Mouse (Mus musculus): ENCODE measurements around the gene Tagln2.

Gene Tagln2

DNA sequence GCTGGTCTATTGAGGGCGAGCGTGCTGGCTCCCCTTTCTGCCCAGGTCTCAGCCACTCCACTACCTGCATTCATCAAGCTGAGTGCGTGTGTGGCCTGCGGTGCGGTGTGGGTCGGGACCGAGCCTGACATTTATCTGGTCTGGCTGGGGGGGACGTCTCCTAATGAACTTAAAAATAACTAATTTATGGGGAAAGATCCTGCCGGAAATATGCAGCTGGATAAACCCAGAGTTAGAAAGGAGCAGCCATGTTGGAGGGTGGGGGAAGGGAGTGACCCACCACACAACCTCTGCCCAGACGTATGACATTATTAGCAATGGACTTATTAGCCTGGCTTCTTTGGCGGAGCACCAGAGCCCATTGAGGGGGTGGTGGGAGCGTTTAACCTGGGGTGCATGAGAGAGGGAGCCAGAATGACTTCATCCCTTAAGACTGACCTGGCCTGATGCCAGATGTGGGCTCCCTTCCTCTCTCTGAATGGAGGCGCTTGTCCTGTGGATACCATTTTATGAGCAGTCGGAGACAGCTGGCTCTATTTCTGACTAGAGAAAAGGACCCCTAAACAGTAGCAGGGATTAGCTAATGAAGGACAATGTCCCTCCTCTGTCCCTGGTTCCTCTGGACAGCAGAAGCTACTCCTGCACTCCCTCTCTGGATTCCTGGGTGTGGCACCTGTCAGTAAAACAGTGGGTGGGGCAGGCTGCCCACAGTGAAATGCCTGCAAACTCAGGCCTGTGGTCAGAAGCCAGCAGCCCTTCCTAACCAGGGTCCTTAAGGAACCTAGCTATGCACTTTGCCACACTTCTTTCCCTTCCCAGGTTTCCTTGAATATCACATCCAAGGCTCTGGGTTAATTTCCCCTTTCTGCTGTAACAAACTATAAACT, 3.5 kb downstream of the Tagln2 start:
- DNase-seq, result no peak

DNA sequence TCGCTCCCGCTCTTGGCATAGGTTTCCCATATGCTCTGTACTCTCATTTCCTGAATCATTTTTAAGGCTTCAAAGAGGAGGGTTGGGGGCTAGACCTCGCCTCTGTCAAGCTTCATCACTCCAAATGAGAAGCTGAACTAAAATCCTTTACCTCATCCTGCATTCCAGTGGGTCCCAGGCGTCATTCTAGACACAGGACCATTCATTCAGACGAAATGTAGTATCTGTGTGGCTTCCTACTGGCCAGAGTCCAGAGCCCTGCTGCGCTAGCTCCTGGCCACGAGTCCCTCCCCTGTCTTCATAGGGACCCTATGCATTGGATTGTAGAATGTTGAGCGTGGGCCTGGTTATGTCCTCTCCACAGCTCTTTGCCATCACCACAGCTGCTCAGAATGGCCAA, 4.9 kb downstream of the Tagln2 start:
- DNase-seq, result no peak

DNA sequence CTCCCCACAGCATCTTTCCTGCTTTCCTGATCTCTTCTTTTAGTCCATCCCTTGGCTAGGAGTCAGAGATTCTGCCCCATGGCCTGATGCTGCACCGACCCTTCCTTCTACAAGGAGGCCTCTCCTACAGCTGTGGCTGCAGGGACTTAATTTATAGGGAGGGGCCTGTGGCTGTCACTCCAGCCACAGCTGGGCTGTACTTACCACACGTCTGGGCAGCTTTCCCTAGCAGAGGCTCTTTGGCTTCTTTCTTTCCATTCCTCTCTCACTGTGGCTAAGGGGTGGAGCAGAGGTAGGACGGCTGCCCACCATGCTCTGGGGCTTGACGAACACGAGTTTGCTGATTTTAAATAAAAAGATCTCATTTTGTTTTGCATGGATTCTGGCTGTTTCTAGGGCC, 7.2 kb downstream of the Tagln2 start:
- DNase-seq, result no peak

DNA sequence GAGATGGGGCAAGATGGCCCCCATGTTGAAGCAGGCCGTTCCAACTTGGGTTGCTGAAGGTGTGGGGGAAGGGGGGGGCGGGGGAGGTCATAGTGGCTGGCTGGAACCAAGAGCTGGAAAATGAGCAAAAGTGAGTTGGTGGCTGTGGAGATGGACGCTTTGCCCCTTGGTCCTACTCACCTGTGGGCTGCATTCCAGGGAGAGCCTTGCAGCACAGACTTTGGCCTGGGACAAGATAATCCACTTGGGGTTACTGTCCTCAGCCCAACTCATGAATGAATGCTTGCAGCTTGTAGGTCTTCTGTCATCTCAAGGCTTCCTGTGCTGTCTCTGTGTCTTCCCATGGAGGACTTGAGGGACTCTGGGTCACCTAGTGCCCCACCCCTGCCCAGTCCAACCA, 7.9 kb downstream of the Tagln2 start:
- DNase-seq, result no peak

DNA sequence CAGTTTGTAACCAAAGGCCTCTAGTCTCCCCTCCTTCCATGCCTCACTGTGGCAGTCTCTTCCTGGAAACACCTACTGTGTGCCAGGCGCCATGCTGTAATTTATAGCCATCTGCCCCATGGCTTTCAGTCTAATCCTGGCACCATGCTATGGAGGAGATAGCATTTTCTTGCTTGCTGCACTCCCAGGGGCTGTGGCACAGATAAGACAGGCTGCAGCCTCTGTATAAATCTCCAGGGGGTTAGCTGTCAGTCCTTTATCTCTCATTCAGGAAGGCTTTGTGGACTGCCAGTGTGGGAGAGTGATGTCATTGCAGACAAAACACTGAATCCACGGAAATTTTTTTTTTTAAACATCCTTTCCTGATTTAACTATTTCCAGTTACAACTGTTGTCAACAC, 8.3 kb downstream of the Tagln2 start:
- no peak for DNase-seq

DNA sequence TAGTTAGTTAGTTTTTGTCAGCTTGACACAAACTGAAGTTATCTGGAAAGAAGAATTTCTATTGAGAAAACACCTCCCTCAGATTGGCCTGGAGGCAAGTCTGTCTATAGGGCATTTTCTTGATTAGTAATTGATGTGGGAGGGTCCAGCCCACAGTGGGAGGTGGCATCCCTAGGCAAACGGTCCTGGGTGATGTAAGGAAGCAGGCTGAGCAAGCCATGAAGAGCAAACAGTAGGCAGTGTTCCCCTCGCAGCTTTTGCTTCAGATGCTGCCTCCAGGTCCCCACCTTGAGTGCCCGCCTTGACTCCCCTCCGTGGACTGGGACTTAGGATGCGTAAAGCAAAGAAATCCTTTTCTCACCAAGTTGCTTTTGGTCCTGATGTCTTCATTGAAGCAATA, 9.4 kb downstream of the Tagln2 start:
- no peak for DNase-seq

DNA sequence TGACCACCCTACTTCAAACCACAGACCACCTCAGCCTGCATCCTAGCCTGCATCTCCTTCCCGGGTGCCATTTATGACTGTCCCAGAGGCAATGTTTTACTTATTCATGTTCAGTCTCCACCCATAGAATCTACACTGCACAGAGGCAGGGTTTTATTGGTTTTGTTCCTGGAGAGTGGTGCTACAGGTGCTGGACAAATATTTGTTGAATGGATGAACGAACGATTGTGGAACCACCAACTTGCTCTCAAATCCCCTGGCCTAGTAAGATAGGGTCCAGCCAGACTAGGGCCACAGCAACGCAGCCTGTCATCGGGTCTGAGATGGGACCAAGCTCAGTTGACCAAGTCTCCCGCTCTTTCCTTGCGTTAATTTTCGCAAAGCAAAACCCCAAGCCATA, 10.1 kb downstream of the Tagln2 start:
- no peak for DNase-seq

DNA sequence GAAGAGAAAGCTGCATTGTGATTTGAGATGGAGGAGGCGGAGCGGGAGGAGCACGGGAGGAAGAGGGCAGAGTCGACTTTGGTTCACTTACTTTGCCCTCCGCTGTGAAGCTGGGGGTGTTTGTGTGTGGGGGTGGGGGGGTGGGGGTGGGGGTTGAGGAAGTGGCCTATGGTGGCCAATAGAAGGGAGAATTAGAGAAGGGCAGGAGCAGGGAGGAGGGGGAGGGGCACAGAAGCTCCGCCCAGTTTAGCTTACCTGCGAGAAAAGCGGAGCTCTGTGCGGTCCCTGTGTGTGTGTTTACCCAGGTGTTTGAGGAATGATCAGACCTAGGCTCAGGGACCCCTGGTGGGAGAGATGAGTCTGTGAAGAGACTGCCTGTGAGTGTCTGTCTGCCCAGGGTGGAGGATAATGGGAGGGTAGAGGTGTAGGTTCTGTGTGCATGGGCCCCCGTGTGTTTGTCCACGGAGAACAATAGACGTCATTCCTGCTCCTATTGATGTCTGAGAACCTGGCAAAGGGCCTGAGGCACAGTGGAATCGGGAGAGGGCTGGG, 10.7 kb downstream of the Tagln2 start:
- DNase-seq, result no peak

DNA sequence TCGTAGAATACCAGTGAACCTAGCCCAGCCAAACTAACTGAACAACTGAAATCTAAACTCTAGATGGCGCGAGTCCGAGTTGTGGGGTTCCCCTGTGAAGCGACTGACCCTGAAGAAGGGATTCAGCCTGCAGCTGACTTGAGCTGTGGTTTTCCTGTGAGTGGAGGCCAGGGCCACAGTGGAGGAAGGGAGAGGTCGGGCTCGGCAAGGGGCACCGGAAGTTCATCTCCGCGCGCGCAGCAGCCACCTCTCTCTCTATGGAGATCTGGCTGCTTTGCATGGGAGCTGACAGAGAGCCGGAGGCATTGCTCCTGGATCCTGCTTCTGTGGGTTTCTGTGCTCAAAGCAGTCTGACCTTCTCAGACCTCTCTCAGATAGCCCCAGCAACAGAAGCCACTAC, 13.1 kb downstream of the Tagln2 start:
- DNase-seq, result peak; percentile 76 to 83

DNA sequence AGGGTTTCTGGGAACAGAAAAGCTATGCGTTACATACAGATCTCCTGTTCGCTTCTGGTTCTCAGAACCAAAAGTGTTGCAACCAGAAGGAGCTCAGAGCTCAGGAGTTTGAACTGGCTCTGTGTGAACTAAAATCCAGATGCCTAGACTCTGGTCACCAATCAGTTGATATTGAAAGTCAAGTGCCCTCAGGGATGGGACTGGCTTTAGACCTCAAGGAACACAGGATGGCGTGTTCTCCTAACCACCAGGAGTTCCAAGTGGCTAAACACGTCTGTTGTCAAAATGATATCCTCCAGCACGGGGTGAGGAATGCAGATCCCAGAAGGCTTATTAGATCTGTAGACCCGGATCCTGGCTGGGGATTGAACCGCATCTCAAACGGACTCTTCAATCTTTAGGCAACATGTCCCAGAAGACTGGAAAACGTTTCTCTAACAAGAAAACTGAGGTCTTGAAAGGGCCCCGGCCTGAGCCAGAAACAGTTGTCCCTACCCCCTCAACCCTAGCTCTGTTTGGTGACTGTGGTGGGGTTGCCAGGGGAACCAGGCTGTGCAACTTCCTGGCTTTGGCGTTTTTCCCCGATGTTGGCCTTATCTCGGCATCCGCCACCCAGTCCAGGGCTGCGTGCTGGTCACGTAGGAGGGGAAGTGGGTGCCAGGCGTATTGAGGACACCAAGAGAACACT, 13.8 kb downstream of the Tagln2 start:
- peak; percentile 74 to 80 for DNase-seq

DNA sequence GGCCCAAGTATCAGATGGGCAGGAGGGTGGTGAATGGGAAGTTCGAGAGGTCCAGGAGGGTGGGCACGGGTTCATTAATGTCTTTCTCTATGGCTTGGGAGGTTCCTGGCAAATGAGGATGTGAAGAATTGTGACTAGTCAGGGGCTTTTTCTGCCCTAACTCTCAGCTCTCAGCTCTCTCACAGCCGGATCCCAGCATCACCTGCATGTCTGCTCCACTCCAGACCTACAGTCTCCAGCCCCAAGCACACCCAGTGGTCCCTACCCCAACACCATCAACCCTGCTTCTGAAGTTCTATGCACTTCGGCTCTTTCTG, 14.3 kb downstream of the Tagln2 start:
- DNase-seq, result no peak

DNA sequence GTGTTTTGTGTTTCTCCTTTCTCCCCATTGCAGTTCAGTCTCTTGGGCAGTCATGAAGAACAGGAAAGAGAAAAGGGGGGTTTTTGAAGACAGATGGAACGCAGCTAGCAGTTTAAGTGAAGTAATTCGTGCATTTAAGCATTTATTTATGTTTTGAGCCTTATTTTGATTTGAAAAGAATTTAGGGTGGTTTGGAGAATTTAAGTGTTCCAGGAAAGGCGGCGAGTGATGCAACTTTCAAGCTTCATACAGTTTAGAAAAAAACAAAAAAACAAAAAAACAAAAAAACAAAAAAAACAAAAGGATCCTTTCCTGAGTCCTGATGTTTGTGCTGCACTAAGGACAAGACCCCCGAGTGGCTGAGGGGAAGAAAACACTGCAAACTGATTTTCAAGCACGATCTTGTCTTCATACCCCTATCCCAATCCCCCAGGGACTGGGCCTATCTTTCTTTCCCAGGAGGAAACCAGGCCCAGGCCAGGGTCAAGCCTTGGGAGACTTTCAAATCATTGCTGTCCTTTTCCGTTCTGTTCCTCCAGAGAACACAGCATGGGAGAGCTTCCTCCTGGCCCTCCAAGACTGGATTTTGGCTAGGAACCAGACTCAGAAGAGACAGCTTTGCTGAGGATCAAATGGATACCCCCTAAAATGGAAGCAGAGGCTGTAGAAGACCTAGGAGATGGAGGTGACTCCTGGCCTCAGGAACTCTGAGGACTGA, 14.9 kb downstream of the Tagln2 start:
- DNase-seq, result peak in 1 of 2 experiments; percentile 4

DNA sequence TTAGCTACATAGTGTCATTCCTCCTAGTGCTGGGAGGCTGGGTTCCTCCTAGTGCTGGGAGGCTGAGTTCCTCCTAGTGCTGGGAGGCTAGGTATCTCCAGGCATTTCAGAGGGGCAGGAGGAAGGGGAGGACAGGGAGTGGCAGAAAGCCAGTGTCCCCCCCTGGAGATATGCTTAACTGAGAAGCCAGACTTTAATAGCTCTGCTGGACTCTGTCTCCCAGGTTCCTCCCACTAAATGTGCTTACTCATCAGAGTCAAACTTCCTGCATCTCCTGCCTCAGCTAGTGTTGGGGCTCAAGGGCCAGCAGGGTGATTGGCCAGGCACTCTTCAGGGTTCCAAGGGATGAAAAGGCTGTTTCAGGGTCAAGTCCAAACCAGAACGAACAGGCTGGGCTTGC, 15.5 kb downstream of the Tagln2 start:
- DNase-seq, result peak in 1 of 2 experiments; percentile 9

DNA sequence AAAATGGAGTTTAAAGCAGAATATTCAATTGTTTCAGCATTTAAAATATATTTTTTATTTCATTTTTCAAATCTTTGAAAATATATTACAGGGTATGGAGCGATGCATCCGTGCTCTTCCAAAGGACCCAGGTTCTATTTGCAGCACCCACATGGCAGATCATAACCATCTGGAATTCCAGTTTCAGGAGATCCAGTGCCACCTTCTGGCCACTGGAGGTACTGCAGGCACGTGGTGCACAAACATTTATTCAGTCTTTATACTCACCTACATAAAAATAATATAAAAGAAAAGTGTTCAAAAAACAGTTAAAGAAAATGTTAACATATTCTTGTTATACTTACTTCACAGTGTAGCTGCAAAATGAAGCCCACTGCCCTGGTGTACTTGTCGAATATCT, 18.2 kb downstream of the Tagln2 start:
- DNase-seq, result peak in 1 of 2 experiments; percentile 14

DNA sequence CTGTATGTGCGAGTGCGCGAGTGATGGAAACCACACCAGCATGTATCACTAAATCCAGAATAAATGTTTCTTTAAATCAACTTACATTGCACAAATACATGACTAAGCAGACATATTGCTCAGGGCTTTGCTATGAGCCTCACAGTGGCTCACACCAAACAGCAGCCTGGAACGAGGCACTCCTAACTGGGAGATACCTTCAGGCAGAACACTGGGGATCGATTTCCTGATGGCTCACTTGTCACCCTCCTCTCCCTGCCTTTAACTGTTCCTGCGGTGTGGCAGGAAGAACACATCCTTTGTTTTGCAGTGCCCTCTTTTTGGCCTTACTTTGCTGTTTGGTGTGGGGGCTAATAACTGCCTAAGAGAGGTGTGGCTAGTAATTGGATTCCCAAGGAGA, 19.8 kb downstream of the Tagln2 start:
- no peak for DNase-seq

DNA sequence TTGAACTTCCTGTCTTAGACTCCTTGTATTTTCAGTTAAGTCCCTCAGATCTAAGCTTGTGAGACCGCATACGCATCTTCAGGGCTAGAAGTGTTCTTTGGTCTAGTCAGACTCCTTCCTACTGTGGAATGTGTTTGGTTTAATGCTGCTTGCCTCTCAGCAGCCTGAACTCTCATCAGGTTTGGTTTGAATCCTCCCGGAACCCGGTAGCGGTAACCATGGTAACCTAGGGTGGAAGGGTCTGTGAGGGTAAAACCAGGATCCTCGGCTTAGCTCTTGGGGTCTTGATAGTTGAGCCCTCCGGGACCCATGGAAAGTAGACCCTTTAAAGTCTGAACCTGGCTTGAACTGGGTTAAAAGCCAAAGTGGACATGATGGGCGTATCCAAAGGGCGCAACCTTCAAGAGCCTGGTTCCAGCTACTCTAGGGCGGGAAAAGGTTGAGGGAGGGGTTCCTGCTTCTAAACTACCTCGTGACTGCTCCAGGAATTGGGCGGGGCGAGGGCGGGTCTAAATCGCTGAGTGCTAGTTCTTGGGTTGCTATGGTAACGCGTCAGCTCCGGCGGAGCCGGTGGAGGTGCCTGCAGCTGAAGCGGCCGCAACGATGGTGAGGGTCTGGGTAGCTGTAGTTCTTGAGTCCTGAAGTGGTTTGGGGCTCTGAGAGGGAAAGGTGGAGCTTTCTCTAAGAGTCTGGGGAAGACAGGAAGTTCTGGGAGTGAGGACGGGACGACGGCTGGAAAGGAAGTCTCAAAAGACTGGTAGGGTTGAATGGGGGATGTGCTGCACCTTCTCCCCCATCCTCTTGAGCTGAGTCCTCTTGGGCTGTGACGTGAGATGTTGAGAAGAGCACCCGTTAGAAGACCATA, 21.0 kb downstream of the Tagln2 start, which contains the start of gene Cfap45:
Gene Cfap45 (plus strand): TSS at position 226 of the 865 bp plus-strand sequence.
- DNase-seq, result peak; percentile 88 to 92

DNA sequence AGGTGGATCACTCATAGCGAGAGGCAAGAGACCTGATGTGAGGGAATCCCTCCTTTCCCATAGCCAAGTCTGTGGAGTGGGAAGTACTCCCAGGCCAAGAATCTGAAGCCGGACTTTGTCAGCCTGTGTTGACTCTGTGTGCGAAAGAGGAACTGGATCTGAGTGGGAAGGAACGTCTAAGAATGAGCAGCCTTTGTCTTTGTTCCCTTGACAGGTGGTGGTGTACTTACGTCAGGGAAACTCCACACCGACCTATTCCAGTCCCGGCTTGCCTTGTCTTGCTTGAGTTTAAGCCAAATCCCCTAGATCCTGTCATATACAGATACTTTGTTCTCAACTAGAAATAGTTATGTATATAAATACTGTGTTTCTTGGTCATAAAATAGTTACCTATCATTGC, 22.7 kb downstream of the Tagln2 start:
- no peak for DNase-seq

DNA sequence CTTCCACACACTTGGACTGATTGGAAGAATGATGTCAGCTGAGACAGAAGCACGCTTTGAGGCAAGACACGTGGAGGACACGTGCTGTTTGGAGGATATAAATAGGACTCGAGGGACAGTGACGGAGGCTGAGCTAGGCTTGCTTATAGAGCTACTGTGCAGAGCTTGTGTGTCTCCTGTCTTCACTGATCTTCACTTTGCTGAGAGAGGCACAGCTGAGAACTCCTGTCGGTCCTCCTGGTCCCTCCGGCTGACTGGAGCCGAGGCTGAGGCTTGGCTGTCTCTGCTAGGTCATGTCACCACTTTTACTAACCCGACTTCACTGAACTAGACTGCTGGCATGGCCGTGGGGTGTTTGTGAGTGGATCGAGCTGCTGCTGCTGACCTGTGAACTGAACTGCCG, 23.9 kb downstream of the Tagln2 start:
- DNase-seq, result no peak

DNA sequence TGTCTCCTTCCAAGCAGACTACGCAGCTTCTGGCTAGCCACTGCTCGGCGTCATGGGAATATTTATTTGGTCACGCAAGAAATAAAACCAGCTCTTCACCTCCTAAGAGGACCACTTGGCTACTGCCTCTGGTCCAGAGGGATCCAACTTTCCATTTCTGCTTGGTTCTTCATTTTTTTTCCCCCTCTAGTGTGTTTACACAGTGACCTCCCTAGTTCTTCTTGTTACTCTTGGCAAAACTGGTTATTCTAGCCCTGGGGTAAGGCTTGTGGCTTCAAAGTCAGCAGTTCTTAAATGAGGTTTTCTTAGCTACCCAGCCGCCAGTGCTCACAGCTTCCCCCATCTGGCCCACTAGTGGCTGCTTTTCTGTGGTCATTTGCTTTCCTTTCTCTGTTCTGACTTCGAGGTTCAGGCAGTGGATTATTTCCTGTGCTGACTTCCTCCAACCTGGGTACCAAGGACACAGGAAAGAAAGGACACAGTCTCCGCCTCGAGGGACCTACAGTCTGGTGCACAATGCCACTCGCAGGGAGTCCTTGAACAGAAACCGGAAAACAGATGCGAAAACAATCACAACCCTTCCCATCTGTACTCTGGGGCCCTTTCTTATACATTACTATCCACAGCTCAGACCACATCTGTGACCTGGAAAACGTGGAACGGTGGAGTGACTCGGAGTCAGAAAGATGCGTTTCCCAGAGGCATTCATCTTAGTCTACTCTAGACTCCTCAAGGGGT, 25.3 kb downstream of the Tagln2 start:
- no peak for DNase-seq

DNA sequence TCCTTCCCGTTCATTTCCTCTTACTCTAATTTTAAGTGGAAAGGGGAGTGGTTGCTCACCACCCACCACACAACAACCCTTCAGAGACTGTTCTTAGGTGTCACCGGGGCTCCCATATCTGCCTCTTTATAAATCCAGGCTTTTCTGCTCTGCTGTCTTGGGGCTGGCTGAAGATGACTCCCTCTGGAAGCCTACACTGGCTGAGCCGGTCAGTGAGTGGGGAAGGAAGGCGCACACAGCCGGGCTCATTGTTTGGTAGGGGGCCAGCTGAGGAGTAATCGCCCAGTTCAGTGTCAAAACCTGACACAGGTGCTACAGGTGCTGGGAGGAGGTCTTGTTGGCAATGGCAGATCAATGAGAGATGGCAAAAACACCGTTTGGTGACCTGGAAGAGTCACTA, 26.1 kb downstream of the Tagln2 start:
- DNase-seq, result no peak

DNA sequence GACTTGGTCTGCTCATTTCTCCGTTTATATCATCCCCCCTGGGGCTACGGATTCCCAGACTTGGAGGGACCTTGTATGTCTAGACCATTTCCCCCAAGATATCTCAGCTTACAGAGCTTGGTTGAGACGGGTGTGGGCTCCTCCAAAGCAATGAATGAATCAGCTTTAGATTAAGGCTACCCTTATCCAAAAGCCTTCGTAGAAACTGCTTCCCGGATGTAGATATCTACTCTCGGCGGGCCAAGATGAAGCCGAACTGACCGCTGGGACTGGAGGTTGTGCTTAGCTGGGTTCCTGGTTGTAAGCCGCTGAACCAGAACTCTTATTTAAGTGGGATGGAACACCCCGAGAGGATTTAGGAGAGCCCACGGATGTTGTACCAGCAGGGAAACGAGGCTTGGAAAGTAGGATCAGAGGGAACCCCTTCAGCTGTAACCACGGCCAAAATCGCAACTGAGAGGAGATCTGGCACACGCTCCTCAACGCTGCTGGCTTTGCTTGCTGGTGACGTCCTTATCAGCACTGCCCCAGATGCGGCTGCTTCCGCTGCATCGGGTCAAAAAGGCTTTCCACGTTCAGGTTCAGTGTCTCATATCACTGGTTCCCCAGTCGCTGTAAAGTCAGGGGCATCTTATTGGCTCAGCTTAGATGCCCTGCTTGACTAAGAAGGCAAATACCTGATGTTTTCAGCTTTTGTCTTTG, 26.7 kb downstream of the Tagln2 start:
- DNase-seq, result no peak

Measured in thymus, postnatal 36 days (tissue).